Mouse (Mus musculus) midbrain, embryonic 14.5 days (tissue): ENCODE measurements around the gene Tnn. TPM values are rescaled to one million over a fixed set of nuclear protein-coding genes. Genes with fewer than 3 reads are reported as not detected.

Source experiments
- ATAC-seq: fragments of 200-750 bp; cut with Nextera tagmentation; 2 replicates; pipeline ENCODE4 v1.8.0; 2017; ENCODE audit warnings: moderate number of reproducible peaks, moderate library complexity; ENCODE audit not compliant: low FRiP score, low TSS enrichment
- DNase-seq: peaks from one replicate; pipeline ENCODE4 v3.0.0-alpha.2; 2015
- H3K27ac ChIP-seq: fragments of 300-500 bp; sonication (generic); replicated peaks from 2 replicates; pipeline ENCODE4 v1.5.1; 2014; ENCODE audit warnings: mild to moderate bottlenecking, low read depth, low read length, moderate library complexity
- H3K27me3 ChIP-seq: fragments of 300-500 bp; sonication (generic); 2 replicates; pipeline ENCODE4 v1.6.1; 2014; ENCODE audit warnings: low read length, control low read depth, mixed read lengths; ENCODE audit not compliant: control insufficient read depth, insufficient read depth
- H3K36me3 ChIP-seq: fragments of 300-500 bp; sonication (generic); 2 replicates; pipeline ENCODE4 v1.6.1; 2014; ENCODE audit warnings: low read length, control low read depth; ENCODE audit not compliant: control insufficient read depth, insufficient read depth
- H3K4me1 ChIP-seq: fragments of 300-500 bp; sonication (generic); 2 replicates; pipeline ENCODE4 v1.6.1; 2014; ENCODE audit warnings: mild to moderate bottlenecking, antibody characterized with exemption, low read length, control low read depth; ENCODE audit not compliant: control insufficient read depth, insufficient read depth
- H3K4me2 ChIP-seq: fragments of 300-500 bp; sonication (generic); 2 replicates; pipeline ENCODE4 v1.6.1; 2014; ENCODE audit warnings: mild to moderate bottlenecking, low read length, moderate library complexity
- H3K4me3 ChIP-seq: fragments of 300-500 bp; sonication (generic); replicated peaks from 2 replicates; pipeline ENCODE4 v1.5.1; 2014; ENCODE audit warnings: low read depth, low read length
- H3K9ac ChIP-seq: fragments of 300-500 bp; sonication (generic); replicated peaks from 2 replicates; pipeline ENCODE4 v1.6.1; 2014; ENCODE audit warnings: mild to moderate bottlenecking, low read length, moderate library complexity
- H3K9me3 ChIP-seq: fragments of 300-500 bp; sonication (generic); 2 replicates; pipeline ENCODE4 v1.6.1; 2016; ENCODE audit warnings: low read length, control low read depth, mixed read lengths; ENCODE audit not compliant: control insufficient read depth
- WGBS: fragments of 180-500 bp; shearing (Covaris S2); extraction: QIAGEN DNeasy Blood & Tissue Kit; methylation state at CpG from one replicate; pipeline ENCODE4 v1.1.7; 2014; 5-methylcytosine and 5-hydroxymethylcytosine counted together
- polyA plus RNA-seq: library from polyadenylated mRNA; unstranded; fragments of >200 nt; fragmentation: Nextera tagmentation; extraction: Ambion mirVana; gene quantifications from 2 replicates; pipeline ENCODE4 v1.2.1, GENCODE M21; 2014

The Tnn gene
- polyA plus RNA-seq, 1 experiment from 2014 or later = 0.04 TPM

GRCm38 (mm10) chr1:160050898-160051297 is 102.5 kb downstream of the Tnn start:
- ATAC-seq (no peak), DNase-seq (no peak)
- no peaks in the 10 kb centered on the region for H3K4me1 ChIP-seq
- no peak overlapping the region for H3K4me3 ChIP-seq
- no peak overlapping the region for H3K4me2 ChIP-seq
- H3K36me3 ChIP-seq = no peaks in the 10 kb centered on the region
- H3K27ac ChIP-seq = no peak overlapping the region
- no peak overlapping the region for H3K9ac ChIP-seq
- no peaks in the 10 kb centered on the region for H3K9me3 ChIP-seq
- 92% methylated on average over 6 of the region's 6 CpGs for WGBS
- no peaks in the 10 kb centered on the region for H3K27me3 ChIP-seq

DNA sequence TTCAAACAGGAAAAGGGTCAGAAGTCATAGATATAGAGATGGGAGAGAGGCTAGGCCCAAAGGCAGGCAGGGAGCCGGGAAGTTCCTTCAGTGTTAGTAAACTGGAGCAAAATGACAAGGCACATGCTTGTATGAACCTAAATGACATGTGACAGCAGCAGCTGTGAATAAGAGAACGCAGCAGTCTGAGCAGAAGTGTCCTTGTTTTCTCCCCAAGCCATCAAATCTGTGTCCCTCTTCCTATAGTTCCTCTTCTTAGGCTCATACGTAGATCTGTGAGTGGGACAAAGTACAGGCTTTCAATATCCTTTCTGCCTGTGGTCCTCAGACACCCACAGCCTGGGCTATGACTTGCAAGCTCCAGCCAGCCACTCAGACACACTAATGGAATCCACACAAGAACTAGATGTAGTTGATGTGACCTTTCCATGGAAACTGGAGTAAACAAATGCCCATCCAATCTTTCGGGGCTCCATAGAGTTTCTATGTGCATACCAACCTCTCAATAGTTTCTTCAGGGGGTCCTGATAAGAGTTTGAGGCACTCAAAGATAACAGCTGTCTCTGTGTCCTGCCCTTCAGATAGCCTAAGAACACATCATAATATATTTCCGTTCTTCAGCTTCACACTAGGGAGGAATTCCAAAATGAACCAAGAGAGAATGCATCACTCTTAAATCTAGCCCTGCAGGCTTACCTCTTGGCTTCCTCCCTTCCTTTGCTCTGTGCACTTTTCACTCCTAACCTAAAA is 104.1 kb downstream of the Tnn start:
- ATAC-seq (no peak), DNase-seq (no peak)
- Histone ChIP-seq H3K27ac (no peak overlapping the region), H3K4me3 (no peak overlapping the region), H3K36me3 (no peaks in the 10 kb centered on the region), H3K4me1 (peaks cover 6% of the 10 kb centered on the region), H3K9ac (no peak overlapping the region), H3K27me3 (no peaks in the 10 kb centered on the region), H3K9me3 (no peaks in the 10 kb centered on the region), H3K4me2 (no peak overlapping the region)
- 81% methylated on average over 5 of the region's 5 CpGs for WGBS

DNA sequence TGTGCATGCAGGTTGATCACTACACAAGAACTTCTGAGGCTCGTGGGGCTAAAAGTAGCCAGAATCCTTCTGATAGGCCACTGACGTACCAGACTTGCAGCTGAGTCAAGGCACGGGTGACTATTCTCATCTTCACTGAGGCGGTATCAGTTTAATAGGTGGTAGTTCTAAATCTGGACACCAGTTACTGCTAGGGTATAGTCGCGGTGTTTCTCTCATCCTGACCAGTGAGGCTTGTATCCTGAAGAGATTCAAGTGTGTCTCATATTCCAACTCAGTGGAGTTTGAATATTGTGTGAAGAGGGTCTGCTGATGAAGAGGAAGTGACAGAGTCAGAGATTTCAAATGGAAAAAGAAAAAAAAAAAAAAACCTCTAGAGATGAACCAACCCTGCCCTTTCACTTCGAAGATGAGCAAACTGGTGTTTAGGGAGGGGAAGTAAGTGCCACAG is 105.9 kb downstream of the Tnn start:
- H3K4me1 ChIP-seq = peaks cover 9% of the 10 kb centered on the region
- H3K27me3 ChIP-seq = no peaks in the 10 kb centered on the region
- no peaks in the 10 kb centered on the region for H3K36me3 ChIP-seq
- WGBS = 93% methylated on average over 7 of the region's 7 CpGs
- H3K27ac ChIP-seq = no peak overlapping the region
- no peaks in the 10 kb centered on the region for H3K9me3 ChIP-seq
- no peak overlapping the region for H3K9ac ChIP-seq
- H3K4me2 ChIP-seq = no peak overlapping the region
- no peak for ATAC-seq
- H3K4me3 ChIP-seq = no peak overlapping the region
- DNase-seq = no peak

GRCm38 (mm10) chr1:160046786-160047185 is 106.6 kb downstream of the Tnn start:
- H3K36me3 ChIP-seq = no peaks in the 10 kb centered on the region
- no peak overlapping the region for H3K9ac ChIP-seq
- WGBS = 92% methylated on average over 4 of the region's 4 CpGs
- H3K9me3 ChIP-seq = no peaks in the 10 kb centered on the region
- H3K4me1 ChIP-seq = peaks cover 9% of the 10 kb centered on the region
- H3K27me3 ChIP-seq = no peaks in the 10 kb centered on the region
- no peak overlapping the region for H3K4me3 ChIP-seq
- H3K27ac ChIP-seq = no peak overlapping the region
- ATAC-seq (no peak), DNase-seq (no peak)
- H3K4me2 ChIP-seq = no peak overlapping the region

GRCm38 (mm10) chr1:160045971-160046370 is 107.4 kb downstream of the Tnn start:
- Histone ChIP-seq H3K4me1 (peaks cover 9% of the 10 kb centered on the region), H3K4me2 (no peak overlapping the region), H3K9ac (no peak overlapping the region), H3K4me3 (no peak overlapping the region), H3K36me3 (no peaks in the 10 kb centered on the region), H3K27me3 (no peaks in the 10 kb centered on the region), H3K27ac (no peak overlapping the region), H3K9me3 (no peaks in the 10 kb centered on the region)
- 88% methylated on average over 5 of the region's 5 CpGs for WGBS
- DNase-seq (no peak), ATAC-seq (no peak)

- whole genome bisulfite sequencing = 75% methylated on average over 3 of the region's 3 CpGs
- Histone ChIP-seq H3K4me1 (peaks cover 9% of the 10 kb centered on the region), H3K4me3 (no peak overlapping the region), H3K9ac (no peak overlapping the region), H3K9me3 (no peaks in the 10 kb centered on the region), H3K27me3 (no peaks in the 10 kb centered on the region), H3K4me2 (no peak overlapping the region), H3K27ac (no peak overlapping the region), H3K36me3 (no peaks in the 10 kb centered on the region)
- DNase-seq (no peak), ATAC-seq (no peak)
These were observed 108.2 kb downstream of the Tnn start for GRCm38 (mm10) chr1:160045056-160045715.

GRCm38 (mm10) chr1:160044237-160045021 is 109.0 kb downstream of the Tnn start, which contains the start of gene 4930523C07Rik:
Gene 4930523C07Rik, plus strand, starts transcription at chr1:160044382.
- Histone ChIP-seq H3K27me3 (no peaks in the 10 kb centered on the region), H3K4me1 (peaks cover 9% of the 10 kb centered on the region), H3K4me3 (peak within 1 kb of the TSS; percentile 29), H3K9ac (peak within 1 kb of the TSS; percentile 29; the same call in 1 of the 2 replicates), H3K4me2 (peak within 1 kb of the TSS; percentile 56), H3K36me3 (no peaks in the 10 kb centered on the region), H3K9me3 (no peaks in the 10 kb centered on the region), H3K27ac (no peak within 1 kb of the TSS)
- ATAC-seq = no peak; the same call in 1 of the 2 replicates
- WGBS = 3% methylated on average over 33 of the region's 33 CpGs
- peak; percentile 33 for DNase-seq

GRCm38 (mm10) chr1:160043271-160043975 is 110.0 kb downstream of the Tnn start:
- H3K4me3 ChIP-seq = no peak overlapping the region
- H3K4me1 ChIP-seq = peaks cover 9% of the 10 kb centered on the region
- no peak overlapping the region for H3K9ac ChIP-seq
- no peak for DNase-seq
- 92% methylated on average over 13 of the region's 13 CpGs for WGBS
- H3K4me2 ChIP-seq = no peak overlapping the region
- H3K27me3 ChIP-seq = no peaks in the 10 kb centered on the region
- no peaks in the 10 kb centered on the region for H3K9me3 ChIP-seq
- no peaks in the 10 kb centered on the region for H3K36me3 ChIP-seq
- no peak overlapping the region for H3K27ac ChIP-seq
- ATAC-seq = no peak
